Mouse (Mus musculus): ENCODE measurements around the gene Acbd4.

The Acbd4 gene

GRCm38 (mm10) chr11:103142441-103143182 is 41.1 kb downstream of the Acbd4 start:
- DNase-seq: peak; percentile 98

DNA sequence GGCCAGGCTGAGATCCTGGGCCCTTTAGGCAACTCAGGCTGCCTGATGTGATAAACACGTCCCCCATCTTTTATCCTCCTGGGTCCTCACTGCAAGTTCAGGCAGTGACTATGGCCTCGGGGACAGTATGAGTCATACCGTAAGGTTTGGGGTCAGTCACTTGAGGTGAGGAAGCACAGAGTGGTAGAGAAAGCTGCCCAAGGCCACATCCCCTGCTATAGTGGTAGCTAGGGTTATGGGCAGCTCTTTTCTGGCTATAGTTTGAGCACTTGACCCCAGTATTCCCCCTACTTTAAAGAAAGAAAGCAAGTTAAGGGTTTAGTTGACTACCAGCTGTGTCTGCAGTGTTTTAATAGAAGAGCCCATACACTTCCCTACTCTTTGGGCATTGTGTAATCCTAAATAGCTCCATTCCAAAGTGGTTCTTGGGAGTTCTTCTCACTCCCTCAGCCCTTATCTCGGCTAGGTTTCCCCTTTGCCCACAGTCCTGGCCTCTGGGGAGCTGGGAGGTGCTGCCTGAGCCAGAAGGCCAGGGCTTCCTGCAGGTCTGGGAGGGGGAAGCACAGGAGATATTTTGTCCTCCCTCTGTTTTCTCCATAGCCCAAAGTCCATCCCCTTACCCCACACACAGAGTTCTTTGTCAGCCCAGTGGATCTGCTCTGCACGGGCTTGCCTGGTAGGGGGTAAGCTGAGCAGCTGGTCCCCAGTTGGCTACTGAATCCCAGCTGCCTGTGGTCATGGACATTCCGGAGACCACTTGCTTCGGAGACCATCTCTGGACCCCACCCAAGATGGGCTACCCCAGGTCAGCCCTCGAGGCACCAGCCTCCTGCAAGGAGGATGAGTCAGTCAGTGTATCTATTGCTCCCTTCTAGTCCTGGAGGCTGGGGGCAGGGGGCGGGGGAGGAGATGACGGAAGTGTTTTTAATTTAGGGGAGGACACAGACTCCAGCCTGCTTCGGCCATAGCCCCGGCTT is 43.1 kb downstream of the Acbd4 start:
- DNase-seq: peak; percentile 93

DNA sequence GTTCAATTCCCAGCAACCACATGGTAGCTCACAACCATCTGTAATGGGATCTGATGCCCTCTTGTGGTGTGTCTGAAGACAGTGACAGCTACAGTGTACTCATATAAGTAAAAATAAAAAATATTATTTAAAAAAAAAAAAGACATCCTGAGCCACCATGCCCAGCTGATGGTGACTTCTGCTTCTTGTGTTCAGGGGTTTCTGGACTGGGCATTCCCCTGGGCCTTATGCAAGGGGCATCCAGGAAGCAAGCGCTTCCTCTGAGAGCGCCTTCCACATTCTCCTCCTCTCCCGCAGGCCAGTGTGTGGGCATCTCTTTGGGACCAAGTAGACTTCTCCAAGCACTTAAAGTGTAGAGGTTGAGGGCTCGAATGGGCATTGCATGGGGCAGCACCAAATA is 44.9 kb downstream of the Acbd4 start:
- DNase-seq: no peak

DNA sequence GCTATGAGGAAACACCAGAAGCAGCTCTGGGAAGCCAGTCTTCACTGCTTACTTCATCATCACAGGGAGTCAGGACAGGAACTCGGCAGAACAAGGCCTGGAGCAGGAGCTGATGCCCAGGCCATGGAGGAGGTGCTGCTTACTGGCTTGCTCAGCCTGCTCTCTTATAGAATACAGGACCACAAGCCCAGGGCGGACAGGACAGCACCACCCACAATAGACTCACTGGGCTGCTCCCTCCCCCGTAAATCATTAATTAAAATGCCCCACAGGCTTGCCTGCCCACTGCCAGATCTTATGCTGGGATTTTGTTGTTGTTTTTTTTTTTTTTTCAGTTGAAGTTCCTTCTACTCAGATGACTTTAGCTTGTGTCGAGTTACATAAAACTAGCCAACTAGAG is 46.3 kb downstream of the Acbd4 start:
- DNase-seq: no peak

- peak; percentile 88 for DNase-seq
Measured at GRCm38 (mm10) chr11:103149771-103150170, 48.3 kb downstream of the Acbd4 start.

- peak; percentile 99 for DNase-seq
Measured at GRCm38 (mm10) chr11:103158621-103159478, 57.4 kb downstream of the Acbd4 start.

DNA sequence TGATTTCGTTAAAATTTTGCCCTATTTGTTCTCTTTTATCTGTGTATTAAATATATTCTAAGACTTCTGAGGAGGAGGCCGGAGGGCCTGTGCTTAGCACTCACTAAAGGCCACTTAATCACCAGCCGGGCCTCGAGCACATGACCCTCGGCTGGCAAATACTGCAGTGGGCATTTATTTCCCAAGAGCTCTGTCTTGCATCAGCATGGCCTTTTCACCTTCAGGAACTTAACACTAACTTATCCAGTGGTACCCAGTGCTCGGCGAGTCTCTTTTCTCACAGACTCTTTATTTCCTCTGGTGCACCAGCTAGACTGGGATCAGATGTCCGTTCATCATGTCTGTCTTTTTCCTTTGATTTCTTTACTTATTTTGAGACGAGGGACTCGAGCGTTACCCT is 59.3 kb downstream of the Acbd4 start:
- peak; percentile 87 for DNase-seq

DNA sequence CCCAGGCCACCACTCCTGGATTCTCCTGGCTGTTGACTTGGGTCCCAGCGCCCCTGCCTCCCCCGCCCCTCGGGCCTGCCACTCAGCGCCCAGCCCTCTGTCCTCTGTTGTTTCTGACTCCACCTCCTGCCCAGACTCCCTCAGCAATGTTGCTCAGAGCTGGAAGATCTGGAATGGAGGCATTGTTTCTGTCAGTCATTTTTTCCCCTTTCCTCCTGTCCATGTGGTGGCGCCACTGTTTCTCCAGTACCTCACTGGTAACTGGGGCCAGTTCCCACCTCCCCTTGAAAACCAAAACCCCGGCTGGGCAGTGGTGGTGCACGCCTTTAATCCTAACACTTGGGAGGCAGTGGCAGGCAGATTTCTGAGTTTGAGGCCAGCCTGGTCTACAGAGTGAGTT is 60.0 kb downstream of the Acbd4 start:
- DNase-seq: peak; percentile 89
